Mouse (Mus musculus) yolk sac, embryonic 10.5 days (tissue): ENCODE data around the gene Dner.

Experiments
- DNase-seq: peaks from one replicate; pipeline ENCODE4 v3.0.0-alpha.2; 2017; ENCODE audit warnings: low spot score

Gene Dner

GRCm38 (mm10) chr1:84695517-84696411 is at the start of gene Dner:
Gene Dner, minus strand, starts transcription at chr1:84696221.
- peak; percentile 81 for DNase-seq

GRCm38 (mm10) chr1:84742156-84742555 is 46.1 kb upstream of the Dner start:
- DNase-seq: no peak

- DNase-seq: no peak
Observed at GRCm38 (mm10) chr1:84740080-84740479, 44.1 kb upstream of the Dner start.

- DNase-seq: no peak
Observed at GRCm38 (mm10) chr1:84737097-84737496, 41.1 kb upstream of the Dner start.

GRCm38 (mm10) chr1:84733799-84734198 is 37.8 kb upstream of the Dner start:
- no peak for DNase-seq

GRCm38 (mm10) chr1:84731763-84732162 is 35.7 kb upstream of the Dner start:
- DNase-seq: no peak

- no peak for DNase-seq
Observed at GRCm38 (mm10) chr1:84722841-84723240, 26.8 kb upstream of the Dner start.

GRCm38 (mm10) chr1:84722371-84722770 is 26.4 kb upstream of the Dner start:
- DNase-seq: no peak

GRCm38 (mm10) chr1:84721942-84722341 is 25.9 kb upstream of the Dner start:
- no peak for DNase-seq

GRCm38 (mm10) chr1:84709810-84710785 is 14.1 kb upstream of the Dner start:
- no peak for DNase-seq

- no peak for DNase-seq
Observed at GRCm38 (mm10) chr1:84709406-84709805, 13.4 kb upstream of the Dner start.

GRCm38 (mm10) chr1:84700254-84700653 is 4.2 kb upstream of the Dner start:
- no peak for DNase-seq

GRCm38 (mm10) chr1:84697136-84697535 is 1.1 kb upstream of the Dner start:
- DNase-seq: no peak

GRCm38 (mm10) chr1:84694688-84695474 is 1.1 kb downstream of the Dner start:
- no peak for DNase-seq

GRCm38 (mm10) chr1:84677910-84678309 is 18.1 kb downstream of the Dner start:
- DNase-seq: no peak

GRCm38 (mm10) chr1:84668100-84668846 is 27.7 kb downstream of the Dner start:
- no peak for DNase-seq

- no peak for DNase-seq
Observed at GRCm38 (mm10) chr1:84667660-84668059, 28.4 kb downstream of the Dner start.

- no peak for DNase-seq
Observed at GRCm38 (mm10) chr1:84664377-84665118, 31.5 kb downstream of the Dner start.

GRCm38 (mm10) chr1:84646781-84647180 is 49.2 kb downstream of the Dner start:
- DNase-seq: no peak

- DNase-seq: no peak
Observed at GRCm38 (mm10) chr1:84640463-84640862, 55.6 kb downstream of the Dner start.
